Mouse (Mus musculus) limb, embryonic 14.5 days (tissue): Measurements from ENCODE around the gene Rorb. TPM values are rescaled to one million over a fixed set of nuclear protein-coding genes. Genes with fewer than 3 reads are reported as not detected.
A peak's percentile ranks its signal among the peaks of the same experiment; 100 is the strongest.

Source experiments
- ATAC-seq: fragments of 200-750 bp; cut with Nextera tagmentation; 2 replicates; pipeline ENCODE4 v1.8.0; 2017; ENCODE audit warnings: low read depth, moderate number of reproducible peaks, moderate TSS enrichment; ENCODE audit not compliant: low FRiP score
- DNase-seq: peaks from one replicate; pipeline ENCODE4 v3.0.0-alpha.2; 2015; ENCODE audit warnings: low spot score
- H3K27ac ChIP-seq: fragments of 300-500 bp; sonication (generic); replicated peaks from 2 replicates; pipeline ENCODE4 v1.5.1; 2014; ENCODE audit warnings: low read depth, mild to moderate bottlenecking, low read length, moderate library complexity, mixed read lengths
- H3K27me3 ChIP-seq: fragments of 300-500 bp; sonication (generic); 2 replicates; pipeline ENCODE4 v1.6.1; 2014; ENCODE audit warnings: low read length, mixed read lengths; ENCODE audit not compliant: control insufficient read depth, insufficient read depth
- H3K36me3 ChIP-seq: fragments of 300-500 bp; sonication (generic); 2 replicates; pipeline ENCODE4 v1.6.1; 2014; ENCODE audit warnings: mild to moderate bottlenecking, low read length, moderate library complexity, mixed read lengths; ENCODE audit not compliant: control insufficient read depth, insufficient read depth
- H3K4me1 ChIP-seq: fragments of 300-500 bp; sonication (generic); 2 replicates; pipeline ENCODE4 v1.6.1; 2014; ENCODE audit warnings: antibody characterized with exemption, low read length, mixed read lengths; ENCODE audit not compliant: control insufficient read depth, insufficient read depth
- H3K4me2 ChIP-seq: fragments of 300-500 bp; sonication (generic); replicated peaks from 2 replicates; pipeline ENCODE4 v1.6.1; 2014; ENCODE audit warnings: low read depth, mild to moderate bottlenecking, low read length, moderate library complexity; ENCODE audit not compliant: severe bottlenecking
- H3K4me3 ChIP-seq: fragments of 300-500 bp; sonication (generic); replicated peaks from 2 replicates; pipeline ENCODE4 v1.5.1; 2014; ENCODE audit warnings: low read length
- H3K9ac ChIP-seq: fragments of 300-500 bp; sonication (generic); 2 replicates; pipeline ENCODE4 v1.6.1; 2014; ENCODE audit warnings: mild to moderate bottlenecking, low read depth, low read length, moderate library complexity; ENCODE audit not compliant: severe bottlenecking
- H3K9me3 ChIP-seq: fragments of 300-500 bp; sonication (generic); 2 replicates; pipeline ENCODE4 v1.6.1; 2016; ENCODE audit warnings: low read length; ENCODE audit not compliant: control insufficient read depth
- POLR2A ChIP-seq: fragments of 200-500 bp; IDR thresholded peaks from 2 replicates; pipeline ENCODE4 v1.8.0; 2012; ENCODE audit warnings: inconsistent platforms, mild to moderate bottlenecking, moderate library complexity, borderline replicate concordance; ENCODE audit not compliant: insufficient read depth, insufficient read length; ENCODE audit errors: extremely low read depth
- WGBS: fragments of 180-500 bp; shearing (Covaris S2); extraction: QIAGEN DNeasy Blood & Tissue Kit; methylation state at CpG from one replicate; pipeline ENCODE4 v1.1.7; 2014; 5-methylcytosine and 5-hydroxymethylcytosine counted together
- polyA plus RNA-seq, 2 experiments: library from polyadenylated mRNA; depleted of rRNA in 1 of 2; stranded (reverse) in 1 of 2; unstranded in 1 of 2; fragments of >200 nt; fragmentation: Nextera tagmentation in 1 of 2; extraction: Ambion mirVana in 1 of 2; gene quantifications; 2 replicates each; pipeline versions ENCODE4 v1.2.1 to v1.2.3; 2012 to 2014

Gene Rorb
- polyA plus RNA-seq (2012; rRNA removed) = 0.08 and 0.13 TPM in 2 replicates
- polyA plus RNA-seq (2014; fragmentation: Nextera tagmentation; extraction: Ambion mirVana) = 0.25 and 0.37 TPM in 2 replicates

DNA sequence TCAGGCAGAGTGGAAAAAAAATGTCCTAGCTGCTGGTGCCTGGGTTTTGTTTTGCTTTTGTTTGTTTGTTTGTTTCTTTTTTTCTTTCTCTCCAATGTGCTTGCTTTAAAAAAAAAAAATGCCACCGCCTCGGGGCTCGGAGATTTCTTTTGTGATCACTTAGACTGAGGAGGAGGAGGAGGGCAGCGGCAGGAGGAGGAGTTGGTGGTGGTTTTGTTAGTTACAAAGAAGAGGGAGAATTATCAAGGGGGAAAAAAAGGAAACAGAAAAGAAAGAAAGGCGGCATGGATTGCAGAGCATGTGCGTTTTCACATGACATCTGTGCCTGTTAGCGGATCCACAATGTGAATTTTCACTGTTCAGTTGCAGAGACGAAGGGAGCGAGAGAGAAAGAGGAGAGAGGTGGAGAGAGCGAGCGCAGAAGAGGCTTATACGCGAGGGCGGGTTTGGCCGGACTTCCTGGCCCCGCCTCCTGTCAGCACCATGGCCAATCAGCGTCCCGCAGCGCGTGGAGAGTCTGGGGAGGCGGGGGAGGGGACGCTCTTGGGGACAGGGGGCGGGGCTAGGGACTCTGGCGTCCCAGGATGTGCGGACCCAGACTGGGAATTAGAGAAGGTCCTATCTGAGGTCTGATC lies at the start of gene Rorb:
Rorb (minus strand) TSS at position 404 of the 635 bp plus-strand sequence.
- Histone ChIP-seq H3K9me3 (no peaks in the 10 kb centered on the region), H3K4me1 (peaks cover 5% of the 10 kb centered on the region), H3K4me3 (peak within 1 kb of the TSS; percentile 43), H3K9ac (peak within 1 kb of the TSS; percentile 44), H3K36me3 (no peaks in the 10 kb centered on the region), H3K27ac (no peak within 1 kb of the TSS), H3K27me3 (peaks cover 30% of the 10 kb centered on the region), H3K4me2 (peak within 1 kb of the TSS; percentile 94)
- TF ChIP-seq POLR2A = no peak
- ATAC-seq (peak; percentile 95), DNase-seq (peak; percentile 74)
- 1% methylated on average over 25 of the region's 25 CpGs for WGBS

DNA sequence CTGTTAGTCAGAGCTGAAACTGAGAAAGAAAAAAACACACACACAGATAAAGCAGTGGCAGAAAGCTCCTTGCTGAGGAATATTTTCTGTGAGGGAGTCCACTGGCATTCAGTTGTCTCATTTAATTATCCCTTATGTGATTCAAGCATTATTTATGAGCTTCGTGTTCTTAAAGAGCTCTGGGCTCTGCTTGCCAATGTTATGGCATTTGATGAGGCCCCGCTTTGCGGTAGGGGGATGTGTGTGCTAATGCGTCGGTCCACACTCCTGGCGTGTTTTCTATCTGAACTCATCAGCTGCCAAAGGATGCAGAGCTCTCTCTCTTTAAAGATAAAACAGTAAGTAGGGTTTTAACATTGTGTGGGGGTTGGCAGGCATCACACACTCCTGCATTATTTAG lies 37.9 kb upstream of the Rorb start:
- Histone ChIP-seq H3K27me3 (no peaks in the 10 kb centered on the region), H3K9ac (no peak overlapping the region), H3K4me2 (no peak overlapping the region), H3K4me1 (no peaks in the 10 kb centered on the region), H3K36me3 (no peaks in the 10 kb centered on the region), H3K9me3 (no peaks in the 10 kb centered on the region), H3K4me3 (no peak overlapping the region), H3K27ac (no peak overlapping the region)
- ATAC-seq (no peak), DNase-seq (no peak)
- no peak for TF ChIP-seq POLR2A
- WGBS = 69% methylated on average over 6 of the region's 6 CpGs

DNA sequence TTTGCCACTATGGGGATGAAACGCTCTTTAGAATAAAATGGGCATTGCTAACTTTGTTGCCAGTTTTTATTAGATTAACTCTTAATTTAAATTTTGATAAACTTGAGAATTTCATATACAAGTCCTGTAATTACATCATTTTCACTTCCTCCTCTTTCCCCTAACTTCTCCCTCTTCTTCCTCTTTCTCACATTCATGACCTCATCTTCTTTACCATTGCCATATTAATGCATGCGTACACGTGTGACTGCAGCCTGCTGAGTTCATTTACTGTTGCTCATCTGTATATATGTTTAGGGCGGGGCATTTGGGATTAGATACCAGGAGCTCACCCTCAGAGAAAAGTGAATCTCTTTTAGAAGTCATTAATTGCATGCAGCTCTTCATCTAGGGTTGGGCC lies 33.5 kb upstream of the Rorb start:
- H3K27me3 ChIP-seq = no peaks in the 10 kb centered on the region
- TF ChIP-seq POLR2A = no peak
- H3K4me3 ChIP-seq = no peak overlapping the region
- no peak for ATAC-seq
- H3K27ac ChIP-seq = no peak overlapping the region
- no peaks in the 10 kb centered on the region for H3K9me3 ChIP-seq
- DNase-seq = no peak
- H3K9ac ChIP-seq = no peak overlapping the region
- WGBS = 86% methylated on average over 4 of the region's 4 CpGs
- H3K4me2 ChIP-seq = no peak overlapping the region
- H3K36me3 ChIP-seq = no peaks in the 10 kb centered on the region
- H3K4me1 ChIP-seq = no peaks in the 10 kb centered on the region

DNA sequence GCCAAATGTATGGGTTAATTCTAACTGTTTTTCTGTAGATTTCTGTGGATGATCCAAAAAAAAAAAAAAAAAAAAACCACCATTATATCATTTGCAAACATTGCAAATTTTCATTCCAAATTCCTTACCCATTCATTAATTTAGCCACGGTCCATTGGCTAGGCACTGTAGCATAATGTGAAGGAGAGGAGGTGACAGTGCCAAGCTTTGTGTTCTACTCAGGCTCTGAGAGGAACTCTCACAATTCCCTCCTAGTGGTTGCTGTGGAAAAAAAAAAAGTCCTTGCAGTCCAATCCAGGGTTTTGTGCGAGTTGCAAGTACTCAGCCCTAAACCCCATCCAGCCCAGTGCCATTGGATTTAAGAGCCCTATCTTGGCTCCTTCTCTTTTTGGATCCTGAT lies 25.9 kb upstream of the Rorb start:
- no peaks in the 10 kb centered on the region for H3K9me3 ChIP-seq
- no peak overlapping the region for H3K4me2 ChIP-seq
- no peaks in the 10 kb centered on the region for H3K4me1 ChIP-seq
- H3K9ac ChIP-seq = no peak overlapping the region
- WGBS = 82% methylated on average over 2 of the region's 2 CpGs
- H3K4me3 ChIP-seq = no peak overlapping the region
- H3K36me3 ChIP-seq = no peaks in the 10 kb centered on the region
- DNase-seq = no peak
- H3K27me3 ChIP-seq = no peaks in the 10 kb centered on the region
- no peak for TF ChIP-seq POLR2A
- H3K27ac ChIP-seq = no peak overlapping the region
- no peak for ATAC-seq

DNA sequence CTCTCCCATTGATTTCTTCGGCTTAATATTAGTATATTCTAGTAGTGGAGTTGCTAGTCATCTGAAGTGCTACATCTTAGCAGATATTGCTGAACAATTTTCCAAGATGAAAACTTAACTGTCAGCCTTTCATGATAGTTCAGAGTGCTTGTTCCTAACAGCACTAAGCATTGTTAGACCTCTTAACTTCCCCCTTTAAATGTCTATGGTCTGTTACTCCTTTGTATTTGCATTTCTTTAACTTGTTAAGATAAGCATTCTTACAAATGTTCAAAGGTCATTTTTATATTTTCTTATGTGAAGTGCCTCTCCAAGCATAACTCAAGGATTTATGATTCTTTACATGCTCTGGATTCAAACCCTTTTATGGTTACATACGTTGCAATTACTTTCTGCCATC lies 24.8 kb upstream of the Rorb start:
- Histone ChIP-seq H3K4me3 (no peak overlapping the region), H3K27ac (no peak overlapping the region), H3K36me3 (no peaks in the 10 kb centered on the region), H3K4me2 (no peak overlapping the region), H3K27me3 (no peaks in the 10 kb centered on the region), H3K9me3 (no peaks in the 10 kb centered on the region), H3K4me1 (no peaks in the 10 kb centered on the region), H3K9ac (no peak overlapping the region)
- DNase-seq (no peak), ATAC-seq (no peak)
- TF ChIP-seq POLR2A = no peak
- WGBS = 88% methylated on average over 2 of the region's 2 CpGs
